Mouse (Mus musculus) embryonic facial prominence, embryonic 11.5 days (tissue): ENCODE data around the gene Rhag. TPM values are rescaled to one million over a fixed set of nuclear protein-coding genes. Genes with fewer than 3 reads are reported as not detected.

ENCODE experiments used
- ATAC-seq: fragments of 200-750 bp; cut with Nextera tagmentation; replicated peaks from 2 replicates; pipeline ENCODE4 v1.8.0; 2017; ENCODE audit warnings: low read depth; ENCODE audit not compliant: insufficient number of reproducible peaks, low FRiP score, low TSS enrichment
- DNase-seq: peaks from one replicate; pipeline ENCODE4 v3.0.0-alpha.2; 2015; ENCODE audit warnings: low spot score
- H3K27ac ChIP-seq: fragments of 300-500 bp; sonication (generic); replicated peaks from 2 replicates; pipeline ENCODE4 v1.5.1; 2014; ENCODE audit warnings: mild to moderate bottlenecking, low read depth, low read length, control low read depth
- H3K27me3 ChIP-seq: fragments of 300-500 bp; sonication (generic); 2 replicates; pipeline ENCODE4 v1.6.1; 2014; ENCODE audit warnings: mild to moderate bottlenecking, low read length, moderate library complexity, mixed read lengths; ENCODE audit not compliant: control insufficient read depth, insufficient read depth
- H3K36me3 ChIP-seq: fragments of 300-500 bp; sonication (generic); replicated peaks from 2 replicates; pipeline ENCODE4 v1.6.1; 2014; ENCODE audit warnings: low read depth, mild to moderate bottlenecking, low read length, moderate library complexity, mixed read lengths; ENCODE audit not compliant: control insufficient read depth, insufficient read depth
- H3K4me1 ChIP-seq: fragments of 300-500 bp; sonication (generic); 2 replicates; pipeline ENCODE4 v1.6.1; 2014; ENCODE audit warnings: low read length, mixed read lengths; ENCODE audit not compliant: control insufficient read depth, insufficient read depth
- H3K4me2 ChIP-seq: fragments of 300-500 bp; sonication (generic); 2 replicates; pipeline ENCODE4 v1.6.1; 2014; ENCODE audit warnings: low read depth, mild to moderate bottlenecking, control low read depth, low read length, moderate library complexity
- H3K4me3 ChIP-seq: fragments of 300-500 bp; sonication (generic); 2 replicates; pipeline ENCODE4 v1.5.1; 2014; ENCODE audit warnings: low read depth, low read length, control low read depth
- H3K9ac ChIP-seq: fragments of 300-500 bp; sonication (generic); replicated peaks from 2 replicates; pipeline ENCODE4 v1.6.1; 2014; ENCODE audit warnings: mild to moderate bottlenecking, control low read depth, low read length
- H3K9me3 ChIP-seq: fragments of 300-500 bp; sonication (generic); replicated peaks from 2 replicates; pipeline ENCODE4 v1.6.1; 2016; ENCODE audit warnings: mild to moderate bottlenecking, low read length, inconsistent platforms, mixed read lengths; ENCODE audit not compliant: control insufficient read depth
- WGBS: fragments of 180-500 bp; shearing (Covaris S2); extraction: QIAGEN DNeasy Blood & Tissue Kit; methylation state at CpG from one replicate; pipeline ENCODE4 v1.1.7; 2014; 5-methylcytosine and 5-hydroxymethylcytosine counted together
- polyA plus RNA-seq: library from polyadenylated mRNA; unstranded; fragments of >200 nt; fragmentation: Nextera tagmentation; extraction: Ambion mirVana; gene quantifications from 2 replicates; pipeline ENCODE4 v1.2.1, GENCODE M21; 2014

Rhag gene
- polyA plus RNA-seq, result 6.5 and 6.7 TPM in 2 replicates

GRCm38 (mm10) chr17:40810934-40811333 lies at the start of gene Rhag:
TSS of gene Rhag (plus strand) at chr17:40811126.
- 86% methylated on average over 1 of the region's 1 CpGs for WGBS
- no peak for DNase-seq

GRCm38 (mm10) chr17:40763662-40764061 lies 47.3 kb upstream of the Rhag start:
- H3K9ac ChIP-seq, result no peak overlapping the region
- no peak overlapping the region for H3K4me3 ChIP-seq
- 74% methylated on average over 4 of the region's 4 CpGs for WGBS
- no peak overlapping the region for H3K27ac ChIP-seq
- no peaks in the 10 kb centered on the region for H3K36me3 ChIP-seq
- H3K4me1 ChIP-seq, result no peaks in the 10 kb centered on the region
- no peak overlapping the region for H3K4me2 ChIP-seq
- no peaks in the 10 kb centered on the region for H3K9me3 ChIP-seq
- DNase-seq (no peak), ATAC-seq (no peak)
- H3K27me3 ChIP-seq, result no peaks in the 10 kb centered on the region

More at GRCm38 (mm10) chr17:40810934-40811333, at the start of gene Rhag:
- no peak for ATAC-seq
- Histone ChIP-seq H3K4me1 (no peaks in the 10 kb centered on the region), H3K4me2 (no peak within 1 kb of the TSS), H3K9me3 (no peaks in the 10 kb centered on the region), H3K27me3 (no peaks in the 10 kb centered on the region), H3K4me3 (no peak within 1 kb of the TSS), H3K9ac (no peak within 1 kb of the TSS), H3K27ac (no peak within 1 kb of the TSS), H3K36me3 (no peaks in the 10 kb centered on the region)

GRCm38 (mm10) chr17:40767120-40767519 lies 43.8 kb upstream of the Rhag start:
- ATAC-seq (no peak), DNase-seq (no peak)
- Histone ChIP-seq H3K9ac (no peak overlapping the region), H3K27ac (no peak overlapping the region), H3K4me2 (no peak overlapping the region), H3K27me3 (no peaks in the 10 kb centered on the region), H3K36me3 (no peaks in the 10 kb centered on the region), H3K4me1 (no peaks in the 10 kb centered on the region), H3K4me3 (no peak overlapping the region), H3K9me3 (no peaks in the 10 kb centered on the region)
- WGBS, result 91% methylated on average over 1 of the region's 1 CpGs

GRCm38 (mm10) chr17:40789877-40790276 lies 21.0 kb upstream of the Rhag start:
- no peak for DNase-seq
- H3K9ac ChIP-seq, result no peak overlapping the region
- H3K4me3 ChIP-seq, result no peak overlapping the region
- H3K9me3 ChIP-seq, result no peaks in the 10 kb centered on the region
- H3K36me3 ChIP-seq, result no peaks in the 10 kb centered on the region
- no peak for ATAC-seq
- H3K27me3 ChIP-seq, result no peaks in the 10 kb centered on the region
- H3K27ac ChIP-seq, result no peak overlapping the region
- no peak overlapping the region for H3K4me2 ChIP-seq
- H3K4me1 ChIP-seq, result no peaks in the 10 kb centered on the region

- Histone ChIP-seq H3K27ac (no peak overlapping the region), H3K9ac (no peak overlapping the region), H3K4me1 (no peaks in the 10 kb centered on the region), H3K4me2 (no peak overlapping the region), H3K36me3 (no peaks in the 10 kb centered on the region), H3K4me3 (no peak overlapping the region), H3K9me3 (no peaks in the 10 kb centered on the region), H3K27me3 (no peaks in the 10 kb centered on the region)
- ATAC-seq (no peak), DNase-seq (peak; percentile 43)
- WGBS, result 53% methylated on average over 20 of the region's 20 CpGs
These were observed 16.7 kb upstream of the Rhag start for GRCm38 (mm10) chr17:40793921-40794854.

GRCm38 (mm10) chr17:40802707-40803340 lies 8.1 kb upstream of the Rhag start:
- H3K27me3 ChIP-seq, result no peaks in the 10 kb centered on the region
- no peak overlapping the region for H3K4me3 ChIP-seq
- H3K9me3 ChIP-seq, result no peaks in the 10 kb centered on the region
- H3K4me1 ChIP-seq, result no peaks in the 10 kb centered on the region
- WGBS, result 81% methylated on average over 3 of the region's 3 CpGs
- peak; percentile 3 for DNase-seq
- H3K27ac ChIP-seq, result no peak overlapping the region
- H3K4me2 ChIP-seq, result no peak overlapping the region
- no peak for ATAC-seq
- H3K36me3 ChIP-seq, result no peaks in the 10 kb centered on the region
- no peak overlapping the region for H3K9ac ChIP-seq

GRCm38 (mm10) chr17:40806550-40806949 lies 4.4 kb upstream of the Rhag start:
- Histone ChIP-seq H3K4me2 (no peak overlapping the region), H3K9ac (no peak overlapping the region), H3K4me3 (no peak overlapping the region), H3K27me3 (no peaks in the 10 kb centered on the region), H3K9me3 (no peaks in the 10 kb centered on the region), H3K36me3 (no peaks in the 10 kb centered on the region), H3K27ac (no peak overlapping the region), H3K4me1 (no peaks in the 10 kb centered on the region)
- WGBS, result 74% methylated on average over 3 of the region's 3 CpGs
- DNase-seq (no peak), ATAC-seq (no peak)

- Histone ChIP-seq H3K4me2 (no peak within 1 kb of the TSS), H3K4me1 (no peaks in the 10 kb centered on the region), H3K4me3 (no peak within 1 kb of the TSS), H3K9ac (no peak within 1 kb of the TSS), H3K9me3 (no peaks in the 10 kb centered on the region), H3K36me3 (no peaks in the 10 kb centered on the region), H3K27me3 (no peaks in the 10 kb centered on the region), H3K27ac (no peak within 1 kb of the TSS)
- WGBS, result 54% methylated on average over 2 of the region's 2 CpGs
- ATAC-seq (no peak), DNase-seq (no peak)
These were observed 3.9 kb upstream of the Rhag start, which contains the start of gene Crisp2 for GRCm38 (mm10) chr17:40806953-40807572. TSS of gene Crisp2 (minus strand) at chr17:40807003.
